Mouse (Mus musculus) mammary gland, adult 2 months (tissue): Measurements from ENCODE around the gene Zfp687. TPM values are rescaled to one million over a fixed set of nuclear protein-coding genes. Genes with fewer than 3 reads are reported as not detected.

Source experiments
- polyA plus RNA-seq: library from polyadenylated mRNA; depleted of rRNA; stranded (reverse); fragments of >200 nt; gene quantifications from 2 replicates; pipeline ENCODE4 v1.2.3, GENCODE M21; 2012; ENCODE audit warnings: low replicate concordance; rRNA removed

Gene Zfp687
- 21.6 and 25.1 TPM in 2 replicates for polyA plus RNA-seq

GRCm38 (mm10) chr3:95015337-95015872, at the start of gene Zfp687:
Zfp687 (minus strand) TSS chr3:95015448.

GRCm38 (mm10) chr3:95042166-95042837, 27.1 kb upstream of the Zfp687 start, which contains the start of gene Psmd4:
Psmd4 (minus strand) TSS chr3:95042614.

GRCm38 (mm10) chr3:94974528-94975422, 40.5 kb downstream of the Zfp687 start, which contains the start of gene Pi4kb:
Pi4kb (plus strand) TSS chr3:94974731.

Other genes with a start within 250 kb of the Zfp687 start
- gene Cgn, start 229.0 kb downstream of the Zfp687 start, polyA plus RNA-seq, result 2.9 and 4.5 TPM in 2 replicates
- 26.7 and 26.9 TPM in 2 replicates for gene Pogz, start 177.9 kb downstream of the Zfp687 start, polyA plus RNA-seq
- 192 and 304 TPM in 2 replicates for gene Psmb4, start 128.5 kb downstream of the Zfp687 start, polyA plus RNA-seq
- gene Selenbp1, start 82.4 kb downstream of the Zfp687 start, polyA plus RNA-seq, result 96.0 and 144 TPM in 2 replicates
- gene Rfx5, start 61.4 kb downstream of the Zfp687 start, polyA plus RNA-seq, result 15.1 and 25.0 TPM in 2 replicates
- gene Pi4kb, start 40.7 kb downstream of the Zfp687 start, polyA plus RNA-seq, result 39.5 and 57.8 TPM in 2 replicates
- 120 and 164 TPM in 2 replicates for gene Psmd4, start 27.2 kb upstream of the Zfp687 start, polyA plus RNA-seq
- gene Pip5k1a, start 91.5 kb upstream of the Zfp687 start, polyA plus RNA-seq, result 16.6 and 31.0 TPM in 2 replicates
- gene Vps72, start 95.6 kb upstream of the Zfp687 start, polyA plus RNA-seq, result 59.2 and 69.5 TPM in 2 replicates
- gene Tmod4, start 109.0 kb upstream of the Zfp687 start, polyA plus RNA-seq, result 0.29 and 95.0 TPM in 2 replicates
- gene Scnm1, start 118.6 kb upstream of the Zfp687 start, polyA plus RNA-seq, result 33.2 and 59.5 TPM in 2 replicates
- gene Lysmd1, start 118.6 kb upstream of the Zfp687 start, polyA plus RNA-seq, result 5.5 and 9.7 TPM in 2 replicates
- gene Tnfaip8l2, start 126.9 kb upstream of the Zfp687 start, polyA plus RNA-seq, result 44.7 and 78.5 TPM in 2 replicates
- 36.1 and 54.1 TPM in 2 replicates for gene Sema6c, start 145.0 kb upstream of the Zfp687 start, polyA plus RNA-seq
- gene Gabpb2, start 202.5 kb upstream of the Zfp687 start, polyA plus RNA-seq, result 10.1 and 18.0 TPM in 2 replicates
- gene Cdc42se1, start 213.3 kb upstream of the Zfp687 start, polyA plus RNA-seq, result 75.4 and 77.4 TPM in 2 replicates
- 15.6 and 32.3 TPM in 2 replicates for gene Mllt11, start 216.7 kb upstream of the Zfp687 start, polyA plus RNA-seq
- gene Gm128, start 226.2 kb upstream of the Zfp687 start, polyA plus RNA-seq, result 0.38 and 0.46 TPM in 2 replicates
- 1.2 and 2.4 TPM in 2 replicates for gene Bnipl, start 235.7 kb upstream of the Zfp687 start, polyA plus RNA-seq